Mouse (Mus musculus): ENCODE measurements around the gene Ttc9.

The Ttc9 gene

DNA sequence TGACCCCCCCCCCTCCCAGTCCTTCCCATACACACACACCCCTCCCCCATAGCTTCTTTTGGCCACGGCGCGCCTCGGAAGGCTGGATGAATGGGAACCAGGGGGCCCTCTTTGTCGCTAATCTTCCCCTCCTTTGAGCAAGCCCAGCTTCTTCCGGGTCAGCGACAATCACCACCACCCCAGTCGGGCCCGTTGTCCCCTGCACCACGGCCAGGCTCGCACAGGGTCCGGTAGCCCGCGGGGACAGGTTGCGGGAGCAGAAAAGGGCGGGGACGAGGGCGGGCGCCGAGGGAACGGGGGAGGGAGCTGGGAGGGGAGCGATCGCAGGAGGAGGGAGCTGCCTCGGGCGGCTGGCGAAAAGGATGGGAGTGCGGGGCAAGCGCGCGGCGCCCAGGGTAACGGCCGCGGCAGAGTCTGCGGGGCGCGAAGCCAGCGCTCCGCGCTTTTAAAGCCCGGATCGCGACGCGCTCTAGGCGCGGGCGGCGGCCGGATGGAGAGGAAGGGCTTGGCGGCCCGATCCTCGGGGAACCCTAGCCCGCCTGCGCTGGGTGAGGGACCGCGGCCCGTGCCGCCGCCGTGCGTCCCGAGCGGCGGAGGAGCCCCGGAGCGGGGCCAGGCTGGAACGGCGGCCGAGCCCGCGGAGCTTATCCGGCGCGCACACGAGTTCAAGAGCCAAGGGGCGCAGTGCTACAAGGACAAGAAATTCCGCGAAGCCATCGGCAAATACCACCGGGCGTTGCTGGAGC, at the start of gene Ttc9:
Gene Ttc9 (plus strand): TSS at position 335 of the 746 bp plus-strand sequence.
- DNase-seq = no peak

DNA sequence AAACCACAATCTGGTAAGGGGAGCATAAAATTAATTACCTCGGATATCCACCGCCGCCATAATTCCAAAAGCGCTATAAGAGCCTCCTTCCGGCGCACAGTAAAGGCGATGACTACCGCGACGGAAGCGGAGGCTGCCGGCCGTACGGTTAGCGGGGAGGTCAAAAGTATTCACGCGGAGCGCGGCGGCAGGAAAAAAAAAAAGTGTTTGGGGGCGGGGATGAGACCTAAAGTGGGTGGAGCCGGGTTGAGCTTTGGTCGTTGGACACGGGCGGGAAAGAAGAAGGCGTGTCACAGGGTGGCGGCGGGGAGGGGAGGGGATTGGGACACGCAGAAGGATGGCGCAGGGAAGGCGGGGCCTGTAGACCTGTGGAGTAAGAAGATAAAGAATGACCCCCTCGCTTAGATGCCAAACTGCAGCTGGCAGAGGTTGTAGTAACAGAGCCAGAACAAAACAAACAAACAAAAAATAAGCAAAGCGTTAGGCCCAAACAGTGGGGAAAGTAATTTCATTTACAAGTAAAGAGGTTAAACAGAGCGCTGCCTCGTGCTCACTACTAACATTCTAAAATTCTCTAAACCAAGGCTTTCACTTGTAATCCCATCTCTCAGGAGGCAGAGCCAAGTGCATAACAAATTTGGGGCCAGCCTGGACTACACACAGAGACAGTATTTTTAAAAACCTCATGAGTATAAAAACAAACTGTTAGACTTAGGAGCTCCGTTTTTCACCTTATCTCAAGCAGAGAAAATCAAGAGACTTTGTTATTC, 36.0 kb upstream of the Ttc9 start, which contains the start of gene Med6:
Gene Med6 (minus strand): TSS at position 107 of the 770 bp plus-strand sequence.
- DNase-seq = peak; percentile 89 to 90

DNA sequence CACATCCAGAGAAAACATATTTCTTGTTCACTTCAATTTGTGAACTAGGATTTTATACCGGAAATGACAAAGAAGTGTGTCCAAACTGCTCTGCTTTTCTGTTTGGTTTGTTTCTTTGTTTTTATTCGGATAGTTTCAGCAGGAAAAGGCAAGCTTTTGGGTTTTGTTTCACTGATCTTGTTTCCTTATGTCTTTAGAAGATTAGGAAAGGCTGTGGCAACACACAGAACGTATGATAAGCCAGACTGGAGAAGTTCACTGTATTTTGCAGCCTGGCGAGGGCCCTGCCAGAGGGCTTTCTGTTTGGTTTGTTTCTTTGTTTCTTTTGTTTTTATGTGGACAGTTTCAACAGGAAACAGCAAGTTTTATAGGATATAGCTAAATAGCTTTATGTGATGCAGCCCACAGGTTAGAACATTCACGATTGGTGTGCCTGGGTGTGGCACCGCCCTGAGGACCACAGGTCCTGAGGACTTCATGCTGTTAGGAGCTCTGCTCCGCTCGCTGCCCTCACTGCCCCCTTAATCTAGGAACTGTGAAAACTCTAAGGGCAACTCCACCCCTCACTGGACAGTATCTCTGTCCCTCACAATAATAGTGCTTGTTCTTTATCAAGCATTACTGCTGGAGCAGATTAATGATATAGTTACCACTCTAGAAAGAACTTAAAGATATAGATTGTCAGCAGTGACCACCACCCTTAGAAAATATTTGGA, 34.3 kb upstream of the Ttc9 start:
- DNase-seq = no peak

DNA sequence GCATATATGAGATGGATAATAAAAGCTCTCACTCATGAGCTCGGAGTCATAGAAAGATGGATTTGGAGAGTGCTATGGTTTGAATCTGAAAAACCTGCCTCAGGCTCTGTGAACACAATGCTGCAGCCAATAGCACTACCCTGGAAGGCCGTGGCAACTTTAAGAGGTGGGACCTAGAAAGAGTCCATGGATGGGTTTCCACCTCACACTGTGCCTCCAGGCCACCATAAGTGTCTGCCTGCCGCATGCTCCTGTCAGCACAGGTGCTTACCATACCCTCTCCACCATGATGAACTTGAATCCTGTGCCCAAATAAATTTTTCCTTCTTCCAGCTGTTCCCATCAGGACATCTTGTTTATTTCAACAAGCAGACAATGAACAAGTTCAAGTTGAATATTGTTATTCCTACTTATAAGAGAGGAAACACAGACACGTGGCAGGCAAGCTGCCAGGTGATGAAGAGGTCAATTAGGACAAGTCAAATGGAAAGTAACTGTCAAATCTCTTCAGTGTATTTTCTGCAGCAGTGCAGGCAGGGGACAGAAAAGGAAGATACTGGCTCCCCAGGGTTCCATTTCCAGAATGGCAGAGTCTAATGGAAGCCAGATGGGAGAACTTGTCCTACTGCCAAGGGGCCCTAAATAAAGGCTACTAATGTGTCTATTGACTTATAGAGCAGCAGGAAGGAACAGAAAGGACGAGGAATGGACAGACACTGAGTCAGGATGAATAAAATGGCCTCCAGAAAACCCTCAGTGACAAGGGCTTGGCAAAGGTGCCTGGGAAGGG, 25.9 kb upstream of the Ttc9 start:
- DNase-seq = no peak

DNA sequence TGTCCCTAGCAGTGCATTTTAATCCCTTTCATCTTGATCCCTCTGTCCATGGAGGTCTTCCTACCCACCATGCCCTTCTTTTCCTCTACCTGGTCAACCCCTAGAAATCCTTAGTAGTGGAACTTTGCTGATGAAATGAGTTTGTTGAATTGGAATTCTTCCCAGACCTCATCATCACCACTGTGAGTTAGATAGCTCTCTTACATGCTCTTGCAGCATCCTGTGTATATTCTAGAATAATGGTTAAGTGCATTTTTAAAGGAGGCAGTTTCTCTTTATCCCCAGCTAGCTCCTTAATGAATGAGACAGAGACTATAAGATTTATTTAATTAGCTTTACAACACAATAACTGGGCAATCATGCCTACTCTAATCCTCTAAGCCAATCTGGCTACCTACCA, 21.6 kb upstream of the Ttc9 start:
- DNase-seq = no peak

DNA sequence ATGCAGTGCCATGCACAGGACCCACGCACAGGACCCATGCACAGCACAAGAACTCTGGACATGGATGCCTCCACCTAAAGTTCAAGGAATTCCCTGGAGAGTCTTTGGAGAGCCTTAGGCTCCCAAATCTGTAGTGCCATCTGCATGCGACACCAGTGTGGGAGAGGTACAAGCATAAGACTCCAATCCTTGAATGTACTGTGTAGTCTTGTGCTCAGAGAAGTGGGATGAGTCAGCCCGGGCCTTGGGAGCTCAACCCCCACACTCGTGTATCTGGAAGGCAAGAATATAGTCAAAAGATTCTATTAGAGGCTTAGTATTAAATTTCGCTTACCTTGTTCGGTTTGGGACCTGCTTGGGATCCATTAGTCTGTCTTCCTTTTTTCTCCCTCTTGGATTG, 15.2 kb upstream of the Ttc9 start:
- no peak for DNase-seq

DNA sequence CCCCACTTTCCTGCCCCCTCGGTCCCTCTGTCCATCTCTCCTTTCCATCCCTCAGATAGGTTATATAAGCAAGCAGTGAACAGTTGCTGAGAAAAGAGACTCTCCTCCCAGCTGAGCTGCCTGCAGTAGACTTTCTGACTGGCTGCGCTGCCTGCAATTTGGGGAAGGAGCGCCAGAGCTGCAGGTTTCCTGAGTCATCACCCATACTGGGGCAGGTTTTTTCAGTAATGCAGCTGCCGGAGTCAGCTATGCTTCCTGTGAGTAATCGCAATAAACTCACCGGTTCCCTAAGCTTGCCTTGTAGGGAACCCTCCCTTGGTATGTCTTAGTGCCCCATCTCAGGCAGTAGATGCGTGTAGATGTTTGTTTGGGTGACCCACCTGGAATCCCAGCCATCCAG, 14.1 kb upstream of the Ttc9 start:
- DNase-seq = no peak

DNA sequence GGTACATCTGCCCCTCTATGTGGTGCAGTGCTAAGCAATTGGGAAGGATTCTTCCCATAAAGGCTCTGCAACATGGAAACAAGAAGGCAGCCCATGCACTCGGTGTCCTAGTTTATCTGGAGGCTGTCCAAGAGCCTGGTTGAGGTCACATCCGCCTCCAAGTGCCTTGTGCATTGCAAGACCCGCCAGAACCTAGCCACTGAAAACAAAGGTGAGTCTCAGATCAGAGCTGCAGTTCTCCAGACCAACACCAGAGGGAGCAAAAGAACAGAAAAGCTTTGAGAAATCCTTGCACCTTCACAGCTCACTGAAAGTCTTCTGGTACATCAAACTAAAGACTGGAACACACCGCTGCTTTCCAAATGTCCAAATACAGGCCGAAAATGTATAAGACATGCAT, 11.7 kb upstream of the Ttc9 start:
- peak; percentile 18 to 35 for DNase-seq

DNA sequence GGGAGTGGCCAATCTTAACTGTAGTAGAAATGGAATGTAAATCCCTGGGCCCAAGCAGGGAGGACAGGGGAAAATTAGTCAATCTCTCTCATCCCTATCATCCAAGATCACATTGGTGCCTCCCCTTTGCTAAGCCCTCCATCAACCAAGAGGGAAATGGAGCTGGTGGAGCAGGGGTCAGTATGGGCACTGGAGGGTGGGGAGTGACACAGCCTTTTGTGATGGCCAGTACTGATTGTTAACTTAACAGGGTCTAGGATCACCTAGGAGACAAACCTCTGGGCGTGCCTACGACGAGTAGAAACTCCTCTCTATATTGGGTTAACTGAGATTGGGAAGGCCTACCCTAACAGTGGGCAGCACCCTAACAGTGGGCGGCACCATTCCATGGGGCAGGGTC, 7.7 kb upstream of the Ttc9 start:
- DNase-seq = no peak

DNA sequence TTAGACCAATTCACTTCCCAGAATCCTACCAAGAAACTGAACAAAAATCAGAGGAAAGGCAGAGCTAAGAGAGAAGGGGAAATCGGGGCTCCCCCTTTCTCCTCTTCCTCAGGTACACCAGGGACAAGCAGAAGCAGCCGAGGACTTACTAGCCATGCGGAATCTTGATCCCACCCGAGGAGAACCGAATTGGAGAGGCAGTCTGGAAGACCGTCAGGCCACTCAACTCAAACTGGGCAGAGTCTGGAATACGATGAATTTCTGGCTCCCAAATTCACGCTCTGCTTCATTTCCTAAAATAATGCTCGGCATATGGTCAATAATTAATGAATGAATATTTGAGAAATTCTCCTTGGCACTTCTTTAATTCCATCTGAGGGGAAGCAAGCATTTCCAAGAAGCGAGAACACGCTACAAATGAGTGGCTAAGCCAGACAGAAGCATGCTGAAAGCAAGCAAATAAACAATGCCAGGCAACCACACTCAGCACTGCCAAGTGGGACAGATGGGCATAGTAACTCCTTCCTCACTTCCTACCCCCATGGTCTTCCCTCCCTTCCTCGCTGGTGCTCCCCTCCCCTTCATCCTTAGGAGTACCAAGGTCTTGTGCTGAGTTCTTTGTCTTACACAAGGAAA, 4.7 kb upstream of the Ttc9 start:
- DNase-seq = no peak

DNA sequence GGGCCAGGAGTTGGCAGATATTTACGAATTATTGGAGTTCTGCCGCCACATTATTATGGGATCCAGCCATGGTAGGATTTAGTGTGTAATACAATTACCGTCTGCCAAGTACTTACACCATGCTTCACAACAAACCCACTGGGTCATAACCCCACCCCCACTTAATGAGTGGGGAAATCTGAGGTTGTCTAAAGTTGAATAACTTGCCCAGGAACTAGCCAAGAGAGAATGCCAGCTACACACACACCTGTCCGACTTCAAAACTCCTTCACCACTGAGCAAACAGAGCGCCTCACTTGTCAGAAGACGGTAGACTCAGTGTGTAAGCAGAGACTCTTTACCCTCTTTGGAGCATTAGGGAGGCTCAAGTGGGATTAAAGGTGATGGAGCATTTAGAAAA, 3.6 kb upstream of the Ttc9 start:
- DNase-seq = no peak

DNA sequence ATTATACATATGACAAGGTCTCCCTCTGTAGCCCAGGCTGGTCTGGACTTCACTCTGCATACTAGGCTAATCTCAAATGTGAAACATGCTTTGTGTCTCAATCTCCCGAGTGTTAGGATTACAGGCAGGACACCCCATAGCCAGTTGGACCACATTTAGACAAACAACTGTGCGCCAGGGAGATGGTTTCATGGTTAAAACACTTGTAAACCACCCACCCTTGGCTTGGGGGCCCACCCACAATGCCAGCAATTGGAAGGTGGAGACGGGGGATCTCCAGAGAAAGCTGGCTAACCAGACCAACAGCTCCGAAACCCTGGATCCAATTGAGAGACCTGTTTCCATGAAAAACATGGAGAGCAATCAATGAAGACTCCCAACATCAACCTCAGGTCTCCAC, 3.0 kb upstream of the Ttc9 start:
- no peak for DNase-seq

DNA sequence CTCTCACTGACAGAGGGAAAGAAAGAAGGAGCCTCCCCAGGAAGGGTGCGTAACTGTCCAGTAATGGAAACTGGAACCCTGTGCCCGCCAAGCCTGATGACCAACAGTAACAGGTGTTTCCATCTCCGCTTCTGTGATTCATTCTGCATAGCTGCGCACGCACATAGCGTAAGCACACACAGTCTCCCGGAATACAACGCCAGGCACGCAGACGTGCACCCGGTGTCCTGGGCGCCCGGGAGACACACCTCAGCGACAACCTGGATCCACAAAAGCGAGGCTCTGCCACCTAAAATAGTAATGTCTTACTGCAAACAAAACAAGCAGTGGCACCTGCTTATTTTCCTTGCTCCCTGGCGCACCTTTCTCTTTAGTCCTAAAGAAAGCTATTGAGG, 532 bp upstream of the Ttc9 start:
- DNase-seq = no peak

DNA sequence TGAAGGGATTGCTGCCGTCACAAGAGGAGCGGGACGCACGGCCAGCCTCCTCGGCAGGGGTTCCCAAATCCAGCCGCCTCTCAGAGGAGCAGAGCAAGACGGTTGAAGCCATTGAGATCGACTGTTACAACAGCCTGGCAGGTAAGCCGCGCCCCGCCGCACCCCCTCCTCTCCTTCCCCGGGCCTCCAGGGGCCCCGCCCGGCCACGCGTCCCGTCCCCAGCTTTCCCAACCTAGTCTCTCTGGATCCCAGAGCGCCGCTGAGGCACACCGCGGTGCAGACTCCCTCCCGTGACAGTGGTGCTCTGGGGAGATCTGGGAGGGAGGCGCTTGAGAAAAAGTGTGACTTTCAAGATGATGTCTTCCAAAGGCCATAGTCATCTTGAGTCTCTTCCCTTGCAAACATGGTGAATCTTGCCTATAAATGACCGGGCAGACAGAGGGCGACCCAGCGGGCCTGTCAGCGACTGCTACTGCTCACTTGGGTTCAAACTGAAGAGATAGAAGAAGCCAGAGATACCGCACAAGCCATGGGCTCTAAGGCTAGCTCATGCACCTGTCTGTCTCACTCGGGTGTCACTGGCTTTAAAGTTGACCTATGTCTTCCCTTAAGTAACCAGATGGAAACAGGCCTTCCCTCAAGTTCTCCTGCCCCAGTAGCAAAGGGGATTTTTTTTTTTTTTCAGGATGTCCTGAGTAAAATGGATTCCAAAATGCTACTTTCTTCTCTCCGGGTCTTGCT, 782 bp downstream of the Ttc9 start:
- no peak for DNase-seq

DNA sequence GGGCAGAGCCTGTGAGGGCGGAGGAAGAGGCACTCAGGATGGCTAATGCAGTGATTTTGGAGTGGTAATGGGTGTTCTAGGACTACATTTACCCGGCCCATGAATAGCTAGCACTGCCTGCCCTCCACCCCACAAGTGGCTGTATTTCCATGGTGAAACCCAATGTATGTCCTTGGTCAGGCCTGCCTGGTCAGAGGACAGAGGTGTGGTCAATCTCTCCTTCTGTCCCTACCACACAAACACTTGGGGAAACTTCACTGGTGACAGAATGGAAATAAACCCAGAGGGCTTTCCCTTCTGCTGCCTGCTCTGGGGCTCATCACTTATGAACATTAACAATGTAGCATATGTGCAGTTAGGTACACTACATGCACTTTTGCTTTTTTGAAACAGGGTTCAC, 2.2 kb downstream of the Ttc9 start:
- DNase-seq = no peak

DNA sequence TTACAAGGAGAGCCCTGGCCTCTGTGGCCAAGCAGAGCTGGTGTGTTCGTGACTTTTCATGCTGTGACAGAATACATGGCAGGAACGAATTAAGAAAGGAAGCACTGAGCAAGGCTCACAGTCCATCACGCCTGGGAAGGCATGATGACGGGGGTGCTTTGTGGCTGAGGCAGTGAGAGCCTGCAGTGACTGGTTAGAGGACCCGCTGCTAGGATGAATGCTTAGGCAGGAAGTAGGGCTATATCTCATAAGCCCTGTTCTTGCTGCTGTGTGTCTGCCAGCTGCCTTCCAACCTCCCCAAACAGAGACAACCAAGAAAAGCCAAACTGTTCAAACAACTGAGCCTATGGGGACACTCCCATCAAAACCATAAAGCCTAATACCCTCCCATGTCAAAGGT, 9.6 kb downstream of the Ttc9 start:
- DNase-seq = no peak

DNA sequence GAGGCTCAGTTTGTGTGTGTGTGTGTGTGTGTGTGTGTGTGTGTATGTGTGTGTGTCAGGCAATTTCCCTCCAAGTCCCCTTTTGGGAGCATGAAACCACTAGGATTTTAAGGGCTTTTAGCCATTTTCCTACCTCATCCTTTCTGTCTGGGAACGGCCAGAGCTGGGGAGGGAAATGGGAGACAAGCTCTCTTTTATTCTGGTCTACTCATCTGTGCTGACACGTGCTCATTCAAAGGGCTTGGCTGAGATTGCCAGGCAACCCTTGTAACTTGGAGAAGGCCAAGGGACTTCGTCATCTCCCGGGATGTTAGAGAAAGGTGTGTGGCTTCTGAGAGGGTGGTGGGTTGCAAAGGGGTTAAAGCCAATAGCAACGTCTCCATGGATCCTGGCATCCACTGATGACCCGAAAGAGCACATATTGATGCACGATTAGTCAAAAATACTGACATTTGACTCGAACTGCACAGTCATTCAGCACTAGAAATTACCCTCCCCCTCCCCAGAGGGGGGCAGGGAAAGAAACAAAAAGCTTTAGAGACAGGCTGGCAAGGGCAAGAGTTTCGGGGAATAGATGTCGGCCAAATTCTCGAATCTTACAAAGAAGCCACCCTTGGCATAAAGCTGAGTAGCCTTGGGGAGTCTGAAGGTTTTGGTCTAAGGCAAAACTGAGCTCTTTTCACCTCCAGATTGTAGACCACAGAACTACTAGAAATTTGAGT, 11.5 kb downstream of the Ttc9 start:
- no peak for DNase-seq

DNA sequence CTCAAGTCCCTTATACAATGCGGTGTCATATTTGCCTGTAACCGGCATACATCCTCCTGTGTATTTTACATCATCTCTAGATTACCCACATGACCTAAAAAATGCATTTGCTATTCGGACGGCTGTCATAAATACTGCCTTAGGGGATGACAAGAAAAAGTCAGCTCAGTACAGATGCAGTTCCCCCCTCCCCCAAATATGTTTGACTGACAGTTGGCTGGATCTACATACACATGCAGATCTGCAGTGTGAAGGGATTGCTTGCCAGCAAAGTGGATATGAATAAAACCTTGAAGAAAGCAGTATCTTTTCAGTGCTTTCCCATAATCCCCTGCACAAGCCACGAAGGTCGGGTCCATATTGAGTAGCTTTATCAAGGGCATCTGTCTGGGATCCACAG, 15.8 kb downstream of the Ttc9 start:
- DNase-seq = no peak

DNA sequence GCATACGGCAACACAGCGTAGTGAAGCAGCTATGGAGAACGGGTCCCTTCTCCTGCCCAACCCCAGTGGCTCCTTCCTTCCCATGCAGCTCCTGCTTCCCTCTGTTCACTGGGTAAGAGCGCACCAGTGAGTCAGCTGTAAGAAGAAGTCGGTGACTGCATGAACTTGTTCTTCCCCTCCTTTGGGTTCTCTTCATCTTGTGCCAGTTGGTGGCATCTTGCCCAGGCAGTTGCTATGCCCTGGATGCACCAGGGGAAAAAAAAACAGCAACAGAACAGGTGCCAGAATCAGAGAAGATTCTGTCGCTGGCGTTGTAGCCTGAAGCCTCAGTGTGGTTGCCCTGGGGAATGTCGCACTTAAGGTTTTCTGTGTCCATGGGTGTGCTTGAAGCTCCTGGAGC, 22.3 kb downstream of the Ttc9 start:
- DNase-seq = no peak

DNA sequence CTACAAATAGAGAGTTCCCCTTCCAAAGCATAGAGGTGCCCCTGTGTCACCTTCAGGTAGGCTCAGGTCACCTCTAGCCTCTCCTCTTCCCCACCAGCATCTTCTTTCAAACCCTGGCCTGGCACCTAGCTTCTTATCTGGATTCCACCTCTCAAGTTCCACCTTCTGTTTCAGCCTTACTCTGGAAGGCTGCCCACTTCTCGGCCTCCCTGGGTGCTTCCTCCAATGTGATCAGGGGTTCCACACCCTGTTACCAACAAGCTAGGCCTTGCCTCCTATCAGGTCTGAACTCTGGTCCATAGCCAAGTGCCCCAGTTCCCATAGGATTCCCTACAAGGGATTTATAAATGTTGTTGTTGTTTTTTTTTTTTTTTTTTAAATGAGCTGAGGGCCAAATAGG, 26.3 kb downstream of the Ttc9 start:
- no peak for DNase-seq

DNA sequence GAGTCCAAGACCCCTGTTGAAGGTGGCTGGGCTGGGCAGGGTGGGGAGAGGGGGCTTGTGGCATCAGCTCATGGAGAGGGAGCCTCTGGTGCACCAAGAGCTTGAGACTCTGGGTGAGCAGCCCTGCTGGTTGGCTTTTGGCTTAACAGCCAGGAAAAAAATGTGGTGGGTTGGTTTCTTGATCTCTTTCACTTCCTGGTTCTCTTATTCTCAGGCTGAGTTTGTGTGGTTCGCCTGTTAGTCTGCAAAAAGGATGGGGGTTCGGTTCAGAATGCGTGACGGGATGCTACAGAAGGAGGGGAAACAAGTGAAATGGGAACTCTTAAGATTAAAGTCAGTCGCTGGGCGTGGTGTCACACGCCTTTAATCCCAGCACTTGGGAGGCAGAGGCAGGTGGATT, 27.0 kb downstream of the Ttc9 start:
- DNase-seq = no peak

All from thymus, adult 18-20 months (tissue).